Mouse (Mus musculus) brain, embryonic 14.5 days (tissue): ENCODE results near the gene Csmd2.

Source experiments
- CTCF ChIP-seq: fragments of 200-500 bp; IDR thresholded peaks from 2 replicates; pipeline ENCODE4 v1.5.1; 2012; ENCODE audit warnings: inconsistent platforms, mild to moderate bottlenecking, moderate library complexity, borderline replicate concordance; ENCODE audit not compliant: insufficient read depth, insufficient read length; ENCODE audit errors: extremely low read depth
- POLR2A ChIP-seq: fragments of 200-500 bp; IDR thresholded peaks from 2 replicates; pipeline ENCODE4 v1.6.1; 2012; ENCODE audit warnings: mild to moderate bottlenecking, inconsistent platforms, borderline replicate concordance; ENCODE audit not compliant: poor library complexity, insufficient read depth, insufficient read length, severe bottlenecking; ENCODE audit errors: extremely low read depth

DNA sequence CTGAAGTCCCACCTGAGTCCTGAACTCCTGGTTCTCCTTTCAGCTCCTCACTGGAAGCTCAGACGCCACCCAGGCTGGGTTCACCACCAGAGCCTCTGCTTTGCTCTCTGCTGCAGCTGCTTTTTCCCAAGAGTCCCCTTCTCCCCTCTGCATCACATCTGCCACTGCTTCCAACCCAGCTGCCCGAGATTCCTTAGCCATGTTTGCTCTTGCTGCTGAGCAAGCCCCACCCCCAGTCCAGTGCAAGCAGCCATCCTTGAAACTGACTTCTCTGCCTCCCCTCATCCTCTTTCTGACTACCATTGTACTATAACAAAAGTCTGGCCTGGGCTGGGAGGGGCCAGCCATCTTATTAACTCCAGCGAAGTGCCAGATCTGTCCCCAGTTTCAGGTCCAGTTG, 404.6 kb downstream of the Csmd2 start:
- TF ChIP-seq CTCF (no peak), POLR2A (no peak)
